Mouse (Mus musculus): Measurements from ENCODE around the gene Gm49354. TPM values are rescaled to one million over a fixed set of nuclear protein-coding genes. Genes with fewer than 3 reads are reported as not detected.

The Gm49354 gene
- not detected for polyA plus RNA-seq (2014; fragmentation: Illumina TruSeq; extraction: RNeasy Lipid Tissue Mini Kit (QIAGEN cat#74804); ENCODE audit: low replicate concordance)

GRCm38 (mm10) chr13:59782145-59782544 lies at the start of gene Gm49354:
Gene Gm49354, minus strand, starts transcription at chr13:59782245.

GRCm38 (mm10) chr13:59822507-59823462 lies 40.7 kb upstream of the Gm49354 start, which contains the start of gene Tut7:
Gene Tut7, minus strand, starts transcription at chr13:59823147.

DNA sequence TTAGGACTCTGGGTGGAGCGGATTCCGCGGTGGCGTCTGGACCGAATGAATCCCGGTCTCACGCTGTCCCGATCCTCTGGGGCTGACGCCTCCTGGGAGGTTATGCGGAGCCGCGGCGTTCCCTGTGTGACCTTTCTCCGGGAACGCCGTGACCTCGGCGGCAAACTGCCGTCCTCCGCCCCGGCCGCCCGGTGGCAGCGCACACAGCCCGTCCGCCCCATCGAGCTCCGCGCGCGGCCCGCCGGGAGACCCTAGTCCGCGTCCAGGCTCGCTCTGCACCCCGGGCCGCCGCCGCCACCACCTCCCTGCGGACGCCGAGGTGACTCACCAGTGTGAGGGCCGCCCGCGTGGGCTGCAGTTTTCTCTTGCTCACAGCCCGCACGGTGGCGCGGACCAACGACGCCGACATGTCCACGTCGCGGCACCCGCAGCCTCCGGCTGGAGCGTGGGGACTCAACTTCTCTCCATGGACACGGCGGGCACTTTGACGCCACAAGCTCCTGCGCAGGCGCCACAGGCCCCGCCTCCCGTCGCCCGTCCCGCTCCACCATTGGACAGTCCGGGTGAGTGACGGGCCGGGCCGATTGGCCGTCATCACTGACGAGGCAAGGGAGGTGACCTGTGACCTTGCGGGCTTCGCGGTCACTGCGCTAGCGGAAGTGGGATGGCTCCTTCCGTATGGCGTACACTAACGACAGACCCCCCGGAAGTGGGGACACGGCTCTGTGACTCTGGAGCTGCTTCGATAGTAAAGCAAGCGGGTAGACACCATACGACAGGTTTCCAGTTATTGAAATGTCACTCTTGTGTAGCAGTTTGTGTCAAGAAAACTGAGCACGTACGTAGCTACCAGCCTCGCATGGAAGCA lies 12.5 kb downstream of the Gm49354 start, which contains the start of gene Isca1:
Gene Isca1, minus strand, starts transcription at position 515 of the 868 bp plus-strand sequence.

DNA sequence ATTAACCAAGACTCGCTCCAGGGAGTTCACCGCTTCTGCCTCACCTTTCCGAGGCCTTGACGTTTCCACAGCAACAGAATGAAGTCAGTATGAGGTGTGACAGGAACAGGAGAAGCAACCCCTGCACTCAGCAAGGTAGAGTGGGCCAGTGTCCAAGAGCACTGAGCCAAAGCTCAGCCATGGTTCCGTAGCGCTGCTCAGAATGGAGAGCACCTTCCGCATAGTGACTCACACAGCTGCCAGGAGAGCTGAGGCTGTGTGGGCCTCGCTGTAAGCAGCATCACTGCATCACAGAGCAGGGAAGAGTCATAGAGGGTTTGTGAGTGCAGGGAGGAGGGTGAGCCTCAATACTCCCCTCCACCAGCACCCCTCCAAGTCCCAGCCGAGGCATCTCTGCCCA lies 35.3 kb downstream of the Gm49354 start, which contains the start of gene 1700014D04Rik:
Gene 1700014D04Rik, minus strand, starts transcription at position 42 of the 400 bp plus-strand sequence.

GRCm38 (mm10) chr13:59731652-59732051 lies 50.4 kb downstream of the Gm49354 start, which contains the start of gene Spata31d1d:
Gene Spata31d1d, minus strand, starts transcription at chr13:59731752.

GRCm38 (mm10) chr13:59711984-59712383 lies 70.1 kb downstream of the Gm49354 start, which contains the start of gene Spata31d1b:
Gene Spata31d1b, plus strand, starts transcription at chr13:59712284.

GRCm38 (mm10) chr13:59710230-59710629 lies 71.8 kb downstream of the Gm49354 start, which contains the start of gene Spata31d1a:
Gene Spata31d1a, minus strand, starts transcription at chr13:59710330.

Other genes with a start within 250 kb of the Gm49354 start
- gene Agtpbp1, start 197.0 kb downstream of the Gm49354 start, polyA plus RNA-seq (2014; fragmentation: Illumina TruSeq; extraction: RNeasy Lipid Tissue Mini Kit (QIAGEN cat#74804); ENCODE audit: low replicate concordance): 12.4 TPM
- gene Naa35, start 197.0 kb downstream of the Gm49354 start, polyA plus RNA-seq (2014; fragmentation: Illumina TruSeq; extraction: RNeasy Lipid Tissue Mini Kit (QIAGEN cat#74804); ENCODE audit: low replicate concordance): 256 TPM
- 72.8 TPM for gene Golm1, start 106.4 kb downstream of the Gm49354 start, polyA plus RNA-seq (2014; fragmentation: Illumina TruSeq; extraction: RNeasy Lipid Tissue Mini Kit (QIAGEN cat#74804); ENCODE audit: low replicate concordance)
- gene 4921517D22Rik, start 88.1 kb downstream of the Gm49354 start, polyA plus RNA-seq (2014; fragmentation: Illumina TruSeq; extraction: RNeasy Lipid Tissue Mini Kit (QIAGEN cat#74804); ENCODE audit: low replicate concordance): not detected
- gene Spata31d1a, start 71.9 kb downstream of the Gm49354 start, polyA plus RNA-seq (2014; fragmentation: Illumina TruSeq; extraction: RNeasy Lipid Tissue Mini Kit (QIAGEN cat#74804); ENCODE audit: low replicate concordance): not detected
- not detected for gene Spata31d1b, start 70.0 kb downstream of the Gm49354 start, polyA plus RNA-seq (2014; fragmentation: Illumina TruSeq; extraction: RNeasy Lipid Tissue Mini Kit (QIAGEN cat#74804); ENCODE audit: low replicate concordance)
- not detected for gene Spata31d1d, start 50.5 kb downstream of the Gm49354 start, polyA plus RNA-seq (2014; fragmentation: Illumina TruSeq; extraction: RNeasy Lipid Tissue Mini Kit (QIAGEN cat#74804); ENCODE audit: low replicate concordance)
- not detected for gene 1700014D04Rik, start 35.5 kb downstream of the Gm49354 start, polyA plus RNA-seq (2014; fragmentation: Illumina TruSeq; extraction: RNeasy Lipid Tissue Mini Kit (QIAGEN cat#74804); ENCODE audit: low replicate concordance)
- gene Isca1, start 12.4 kb downstream of the Gm49354 start, polyA plus RNA-seq (2014; fragmentation: Illumina TruSeq; extraction: RNeasy Lipid Tissue Mini Kit (QIAGEN cat#74804); ENCODE audit: low replicate concordance): 90.1 TPM
- gene Tut7, start 40.9 kb upstream of the Gm49354 start, polyA plus RNA-seq (2014; fragmentation: Illumina TruSeq; extraction: RNeasy Lipid Tissue Mini Kit (QIAGEN cat#74804); ENCODE audit: low replicate concordance): 228 TPM